Mouse (Mus musculus) lung, postnatal 0 days (tissue): Measurements from ENCODE around the gene Map2k7.

Experiments
- CTCF ChIP-seq: IDR thresholded peaks from 2 replicates; pipeline ENCODE4 v1.5.1; 2016; ENCODE audit warnings: antibody characterized with exemption, mild to moderate bottlenecking
- EP300 ChIP-seq: IDR thresholded peaks from 2 replicates; pipeline ENCODE4 v1.6.1; 2016; ENCODE audit warnings: antibody characterized with exemption, mild to moderate bottlenecking, control low read depth

DNA sequence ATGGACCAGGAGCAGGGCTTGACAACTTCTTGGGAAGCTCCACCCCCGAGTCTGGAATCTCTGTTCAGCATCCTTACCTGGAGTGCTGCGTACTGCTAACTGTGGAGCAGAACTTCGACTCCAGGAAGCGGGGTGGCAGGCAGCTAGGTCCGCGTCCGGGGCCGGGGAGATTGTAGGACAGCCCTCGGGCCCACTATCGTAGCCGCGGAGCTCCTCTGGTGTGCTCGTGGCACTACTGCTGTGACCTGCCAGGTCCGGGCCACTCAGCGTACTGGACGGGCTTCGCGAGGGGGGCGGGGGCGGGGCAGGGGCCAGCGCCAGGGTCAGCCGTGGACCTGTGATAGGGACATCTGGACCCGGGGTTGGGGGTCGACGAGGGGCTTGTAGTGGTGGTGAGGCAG lies 25.7 kb upstream of the Map2k7 start:
- TF ChIP-seq CTCF (no peak), EP300 (no peak)
